Mouse (Mus musculus): Measurements from ENCODE around the gene Aldoart2.

Gene Aldoart2

GRCm38 (mm10) chr12:55568466-55568865 lies 3.4 kb downstream of the Aldoart2 start:
- no peak for TF ChIP-seq GATA4 (IDR thresholded peaks at IDR 0.05; ENCODE audit: insufficient replicate concordance, low read length)

GRCm38 (mm10) chr12:55569676-55570075 lies 4.6 kb downstream of the Aldoart2 start:
- no peak for TF ChIP-seq GATA4 (IDR thresholded peaks at IDR 0.05; ENCODE audit: insufficient replicate concordance, low read length)

- TF ChIP-seq GATA4 (IDR thresholded peaks at IDR 0.05; ENCODE audit: insufficient replicate concordance, low read length): no peak
Observed at GRCm38 (mm10) chr12:55570646-55571045, 5.6 kb downstream of the Aldoart2 start.

GRCm38 (mm10) chr12:55571181-55571580 lies 6.1 kb downstream of the Aldoart2 start:
- no peak for TF ChIP-seq GATA4 (IDR thresholded peaks at IDR 0.05; ENCODE audit: insufficient replicate concordance, low read length)

- TF ChIP-seq GATA4 (IDR thresholded peaks at IDR 0.05; ENCODE audit: insufficient replicate concordance, low read length): no peak
Observed at GRCm38 (mm10) chr12:55571661-55572060, 6.6 kb downstream of the Aldoart2 start.

GRCm38 (mm10) chr12:55573089-55573488 lies 8.1 kb downstream of the Aldoart2 start:
- TF ChIP-seq GATA4 (IDR thresholded peaks at IDR 0.05; ENCODE audit: insufficient replicate concordance, low read length): no peak

GRCm38 (mm10) chr12:55573794-55574193 lies 8.8 kb downstream of the Aldoart2 start:
- TF ChIP-seq GATA4 (IDR thresholded peaks at IDR 0.05; ENCODE audit: insufficient replicate concordance, low read length): no peak

- no peak for TF ChIP-seq GATA4 (IDR thresholded peaks at IDR 0.05; ENCODE audit: insufficient replicate concordance, low read length)
Observed at GRCm38 (mm10) chr12:55598537-55598886, 33.5 kb downstream of the Aldoart2 start.

- no peak for TF ChIP-seq GATA4 (IDR thresholded peaks at IDR 0.05; ENCODE audit: insufficient replicate concordance, low read length)
Observed at GRCm38 (mm10) chr12:55598887-55599561, 34.0 kb downstream of the Aldoart2 start, which contains the start of gene Insm2. Gene Insm2, plus strand, starts transcription at chr12:55599427.

- TF ChIP-seq GATA4 (IDR thresholded peaks at IDR 0.05; ENCODE audit: insufficient replicate concordance, low read length): no peak
Observed at GRCm38 (mm10) chr12:55599639-55600502, 34.8 kb downstream of the Aldoart2 start.

GRCm38 (mm10) chr12:55600503-55600994 lies 35.5 kb downstream of the Aldoart2 start:
- TF ChIP-seq GATA4 (IDR thresholded peaks at IDR 0.05; ENCODE audit: insufficient replicate concordance, low read length): no peak

- TF ChIP-seq GATA4 (IDR thresholded peaks at IDR 0.05; ENCODE audit: insufficient replicate concordance, low read length): no peak
Observed at GRCm38 (mm10) chr12:55604411-55604810, 39.4 kb downstream of the Aldoart2 start.

- TF ChIP-seq GATA4 (IDR thresholded peaks at IDR 0.05; ENCODE audit: insufficient replicate concordance, low read length): no peak
Observed at GRCm38 (mm10) chr12:55607902-55608301, 42.9 kb downstream of the Aldoart2 start.

GRCm38 (mm10) chr12:55610812-55611211 lies 45.8 kb downstream of the Aldoart2 start:
- no peak for TF ChIP-seq GATA4 (IDR thresholded peaks at IDR 0.05; ENCODE audit: insufficient replicate concordance, low read length)
